Mouse (Mus musculus): ENCODE measurements around the gene Ncs1. TPM values are rescaled to one million over a fixed set of nuclear protein-coding genes. Genes with fewer than 3 reads are reported as not detected.

Gene Ncs1
- polyA plus RNA-seq, 1 experiment from 2014 or later = 95.5 TPM

GRCm38 (mm10) chr2:31221582-31221981 is 24.0 kb upstream of the Ncs1 start:
- H3K36me3 ChIP-seq (ENCODE audit: control insufficient read depth, insufficient read depth, low read length) = no peaks in the 10 kb centered on the region

GRCm38 (mm10) chr2:31228768-31229311 is 16.8 kb upstream of the Ncs1 start:
- ATAC-seq (ENCODE audit: insufficient read depth, low FRiP score, low TSS enrichment) (no peak), DNase-seq (ENCODE audit: low spot score) (no peak)
- Histone ChIP-seq H3K27me3 (ENCODE audit: control insufficient read depth, insufficient read depth, low read length) (no peaks in the 10 kb centered on the region), H3K4me3 (ENCODE audit: low read depth, low read length) (no peak overlapping the region), H3K9me3 (ENCODE audit: control insufficient read depth, low read length) (peaks cover 4% of the 10 kb centered on the region; the same call in 1 of the 2 replicates), H3K36me3 (ENCODE audit: control insufficient read depth, insufficient read depth, low read length) (no peaks in the 10 kb centered on the region), H3K27ac (ENCODE audit: low read depth, low read length) (no peak overlapping the region), H3K4me1 (ENCODE audit: control insufficient read depth, insufficient read depth, low read length) (no peaks in the 10 kb centered on the region), H3K4me2 (ENCODE audit: low read depth) (no peak overlapping the region), H3K9ac (ENCODE audit: low read length) (no peak overlapping the region)
- 57% methylated on average over 1 of the region's 1 CpGs for WGBS

More at GRCm38 (mm10) chr2:31221582-31221981, 24.0 kb upstream of the Ncs1 start:
- H3K4me2 ChIP-seq (ENCODE audit: low read depth) = no peak overlapping the region
- no peaks in the 10 kb centered on the region for H3K4me1 ChIP-seq (ENCODE audit: control insufficient read depth, insufficient read depth, low read length)
- DNase-seq (ENCODE audit: low spot score) = no peak
- ATAC-seq (ENCODE audit: insufficient read depth, low FRiP score, low TSS enrichment) = no peak
- no peak overlapping the region for H3K27ac ChIP-seq (ENCODE audit: low read depth, low read length)
- H3K9me3 ChIP-seq (ENCODE audit: control insufficient read depth, low read length) = peaks cover 4% of the 10 kb centered on the region; the same call in 1 of the 2 replicates
- WGBS = 83% methylated on average over 5 of the region's 5 CpGs
- H3K27me3 ChIP-seq (ENCODE audit: control insufficient read depth, insufficient read depth, low read length) = no peaks in the 10 kb centered on the region
- H3K9ac ChIP-seq (ENCODE audit: low read length) = no peak overlapping the region
- H3K4me3 ChIP-seq (ENCODE audit: low read depth, low read length) = no peak overlapping the region

- no peak overlapping the region for H3K4me3 ChIP-seq (ENCODE audit: low read depth, low read length)
- no peak overlapping the region for H3K27ac ChIP-seq (ENCODE audit: low read depth, low read length)
- no peaks in the 10 kb centered on the region for H3K9me3 ChIP-seq (ENCODE audit: control insufficient read depth, low read length)
- H3K4me1 ChIP-seq (ENCODE audit: control insufficient read depth, insufficient read depth, low read length) = no peaks in the 10 kb centered on the region
- H3K27me3 ChIP-seq (ENCODE audit: control insufficient read depth, insufficient read depth, low read length) = peaks cover 3% of the 10 kb centered on the region; the same call in 1 of the 2 replicates
- DNase-seq (ENCODE audit: low spot score) = peak; percentile 68
- peak overlapping the region; percentile 0; the same call in 1 of the 2 replicates for H3K9ac ChIP-seq (ENCODE audit: low read length)
- no peaks in the 10 kb centered on the region for H3K36me3 ChIP-seq (ENCODE audit: control insufficient read depth, insufficient read depth, low read length)
- H3K4me2 ChIP-seq (ENCODE audit: low read depth) = peak overlapping the region; percentile 29
- no peak for ATAC-seq (ENCODE audit: insufficient read depth, low FRiP score, low TSS enrichment)
- 48% methylated on average over 23 of the region's 23 CpGs for WGBS
Observed at GRCm38 (mm10) chr2:31239203-31239696, 6.4 kb upstream of the Ncs1 start.

GRCm38 (mm10) chr2:31239833-31240232 is 5.8 kb upstream of the Ncs1 start:
- Histone ChIP-seq H3K4me2 (ENCODE audit: low read depth) (peak overlapping the region; percentile 29; the same call in 1 of the 2 replicates), H3K4me3 (ENCODE audit: low read depth, low read length) (no peak overlapping the region), H3K4me1 (ENCODE audit: control insufficient read depth, insufficient read depth, low read length) (no peaks in the 10 kb centered on the region), H3K36me3 (ENCODE audit: control insufficient read depth, insufficient read depth, low read length) (no peaks in the 10 kb centered on the region), H3K9ac (ENCODE audit: low read length) (no peak overlapping the region), H3K9me3 (ENCODE audit: control insufficient read depth, low read length) (no peaks in the 10 kb centered on the region), H3K27me3 (ENCODE audit: control insufficient read depth, insufficient read depth, low read length) (peaks cover 7% of the 10 kb centered on the region; the same call in 1 of the 2 replicates), H3K27ac (ENCODE audit: low read depth, low read length) (no peak overlapping the region)
- DNase-seq (ENCODE audit: low spot score) (no peak), ATAC-seq (ENCODE audit: insufficient read depth, low FRiP score, low TSS enrichment) (no peak)
- WGBS = 86% methylated on average over 6 of the region's 6 CpGs

- WGBS = 11% methylated on average over 7 of the region's 7 CpGs
- Histone ChIP-seq H3K4me3 (ENCODE audit: low read depth, low read length) (no peak overlapping the region), H3K36me3 (ENCODE audit: control insufficient read depth, insufficient read depth, low read length) (no peaks in the 10 kb centered on the region), H3K27me3 (ENCODE audit: control insufficient read depth, insufficient read depth, low read length) (peaks cover 7% of the 10 kb centered on the region; the same call in 1 of the 2 replicates), H3K9me3 (ENCODE audit: control insufficient read depth, low read length) (no peaks in the 10 kb centered on the region), H3K27ac (ENCODE audit: low read depth, low read length) (no peak overlapping the region), H3K4me2 (ENCODE audit: low read depth) (no peak overlapping the region), H3K4me1 (ENCODE audit: control insufficient read depth, insufficient read depth, low read length) (peaks cover under 1% of the 10 kb centered on the region; the same call in 1 of the 2 replicates), H3K9ac (ENCODE audit: low read length) (no peak overlapping the region)
- DNase-seq (ENCODE audit: low spot score) (no peak), ATAC-seq (ENCODE audit: insufficient read depth, low FRiP score, low TSS enrichment) (no peak)
Observed at GRCm38 (mm10) chr2:31241639-31242038, 4.0 kb upstream of the Ncs1 start.

GRCm38 (mm10) chr2:31244216-31244615 is 1.4 kb upstream of the Ncs1 start:
- peaks cover 16% of the 10 kb centered on the region for H3K4me1 ChIP-seq (ENCODE audit: control insufficient read depth, insufficient read depth, low read length)
- no peaks in the 10 kb centered on the region; the same call in 1 of the 2 replicates for H3K36me3 ChIP-seq (ENCODE audit: control insufficient read depth, insufficient read depth, low read length)
- H3K4me3 ChIP-seq (ENCODE audit: low read depth, low read length) = no peak overlapping the region
- no peak overlapping the region for H3K4me2 ChIP-seq (ENCODE audit: low read depth)
- no peak for DNase-seq (ENCODE audit: low spot score)
- no peak overlapping the region for H3K9ac ChIP-seq (ENCODE audit: low read length)
- H3K27me3 ChIP-seq (ENCODE audit: control insufficient read depth, insufficient read depth, low read length) = peaks cover 7% of the 10 kb centered on the region; the same call in 1 of the 2 replicates
- ATAC-seq (ENCODE audit: insufficient read depth, low FRiP score, low TSS enrichment) = no peak
- 87% methylated on average over 8 of the region's 8 CpGs for WGBS
- H3K9me3 ChIP-seq (ENCODE audit: control insufficient read depth, low read length) = no peaks in the 10 kb centered on the region
- H3K27ac ChIP-seq (ENCODE audit: low read depth, low read length) = no peak overlapping the region

- DNase-seq (ENCODE audit: low spot score) (no peak), ATAC-seq (ENCODE audit: insufficient read depth, low FRiP score, low TSS enrichment) (no peak)
- Histone ChIP-seq H3K27me3 (ENCODE audit: control insufficient read depth, insufficient read depth, low read length) (peaks cover 7% of the 10 kb centered on the region; the same call in 1 of the 2 replicates), H3K27ac (ENCODE audit: low read depth, low read length) (0 out of 2 replicates have a peak overlapping the region, but pooled peaks have one; percentile 14), H3K9me3 (ENCODE audit: control insufficient read depth, low read length) (no peaks in the 10 kb centered on the region), H3K4me2 (ENCODE audit: low read depth) (peak overlapping the region; percentile 89), H3K4me3 (ENCODE audit: low read depth, low read length) (peak overlapping the region; percentile 86), H3K4me1 (ENCODE audit: control insufficient read depth, insufficient read depth, low read length) (peaks cover 16% of the 10 kb centered on the region), H3K36me3 (ENCODE audit: control insufficient read depth, insufficient read depth, low read length) (no peaks in the 10 kb centered on the region; the same call in 1 of the 2 replicates), H3K9ac (ENCODE audit: low read length) (peak overlapping the region; percentile 97)
- WGBS = 18% methylated on average over 5 of the region's 5 CpGs
Observed at GRCm38 (mm10) chr2:31245051-31245450, 572 bp upstream of the Ncs1 start.

- ATAC-seq (ENCODE audit: insufficient read depth, low FRiP score, low TSS enrichment) (peak; percentile 59), DNase-seq (ENCODE audit: low spot score) (peak; percentile 59)
- Histone ChIP-seq H3K27ac (ENCODE audit: low read depth, low read length) (peak overlapping the region; percentile 87), H3K4me2 (ENCODE audit: low read depth) (peak overlapping the region; percentile 89), H3K9ac (ENCODE audit: low read length) (peak overlapping the region; percentile 97), H3K9me3 (ENCODE audit: control insufficient read depth, low read length) (no peaks in the 10 kb centered on the region), H3K4me1 (ENCODE audit: control insufficient read depth, insufficient read depth, low read length) (peaks cover 16% of the 10 kb centered on the region), H3K27me3 (ENCODE audit: control insufficient read depth, insufficient read depth, low read length) (peaks cover 7% of the 10 kb centered on the region; the same call in 1 of the 2 replicates), H3K36me3 (ENCODE audit: control insufficient read depth, insufficient read depth, low read length) (no peaks in the 10 kb centered on the region; the same call in 1 of the 2 replicates), H3K4me3 (ENCODE audit: low read depth, low read length) (peak overlapping the region; percentile 86)
- WGBS = under 1% methylated on average over 39 of the region's 41 CpGs
Observed at GRCm38 (mm10) chr2:31246251-31246971, 788 bp downstream of the Ncs1 start.
